Mouse (Mus musculus) MEL (cell line): Measurements from ENCODE around the gene Nox4. TPM values are rescaled to one million over a fixed set of nuclear protein-coding genes. Genes with fewer than 3 reads are reported as not detected.

Experiments used
- DNase-seq: peaks from one replicate; pipeline ENCODE4 v3.0.0; 2011; ENCODE audit warnings: low read depth, low spot score
- H3K27ac ChIP-seq: 2 replicates; pipeline ENCODE4 v1.5.1; 2012; ENCODE audit warnings: low read depth, mild to moderate bottlenecking, control low read depth, low read length, moderate library complexity; ENCODE audit not compliant: control insufficient read depth
- H3K27me3 ChIP-seq, 2 experiments: fragments of 150-350 bp in 1 of 2; sonication (generic) in 1 of 2; 2 replicates each; pipeline ENCODE4 v1.6.1; 2012; ENCODE audit warnings: low read length in 2 of 2, mild to moderate bottlenecking in 2 of 2, improper control_type of control experiment in 1 of 2, moderate library complexity in 1 of 2; ENCODE audit not compliant: insufficient read depth in 2 of 2, control insufficient read depth in 1 of 2
- H3K36me3 ChIP-seq, 2 experiments: 2 replicates each; pipeline ENCODE4 v1.6.1; 2012 to 2014; ENCODE audit warnings: low read length in 2 of 2, improper control_type of control experiment in 1 of 2, inconsistent platforms in 1 of 2, mild to moderate bottlenecking in 1 of 2; ENCODE audit not compliant: insufficient read depth in 2 of 2, control insufficient read depth in 1 of 2
- H3K4me1 ChIP-seq, 2 experiments: fragments of 150-350 bp in 1 of 2; sonication (generic) in 1 of 2; 2 replicates each; pipeline ENCODE4 v1.6.1; 2012; ENCODE audit warnings: low read length in 2 of 2, improper control_type of control experiment in 1 of 2, mild to moderate bottlenecking in 1 of 2; ENCODE audit not compliant: insufficient read depth in 2 of 2, control insufficient read depth in 1 of 2
- H3K4me3 ChIP-seq, 2 experiments: fragments of 150-350 bp in 1 of 2; sonication (generic) in 1 of 2; 2 replicates each; pipeline ENCODE4 v1.5.1; 2012; ENCODE audit warnings: low read depth in 2 of 2, low read length in 2 of 2, mild to moderate bottlenecking in 2 of 2, moderate library complexity in 2 of 2, control low read depth in 1 of 2, improper control_type of control experiment in 1 of 2; ENCODE audit not compliant: control insufficient read depth in 1 of 2, insufficient read depth in 1 of 2
- H3K79me2 ChIP-seq: 2 replicates; pipeline ENCODE4 v1.6.1; 2012; ENCODE audit warnings: mild to moderate bottlenecking, low read length, moderate library complexity; ENCODE audit not compliant: control insufficient read depth, poor library complexity, insufficient read depth
- H3K9ac ChIP-seq: 2 replicates; pipeline ENCODE4 v1.6.1; 2012; ENCODE audit warnings: low read depth, mild to moderate bottlenecking, control low read depth, low read length, moderate library complexity; ENCODE audit not compliant: control insufficient read depth, poor library complexity, severe bottlenecking
- H3K9me3 ChIP-seq: fragments of 150-350 bp; sonication (generic); replicated peaks from 2 replicates; pipeline ENCODE4 v1.6.1; 2012; ENCODE audit warnings: mild to moderate bottlenecking, low read length, improper control_type of control experiment, moderate library complexity; ENCODE audit not compliant: insufficient read depth
- BHLHE40 ChIP-seq: IDR thresholded peaks from 2 replicates; pipeline ENCODE4 v1.6.1; 2012; ENCODE audit warnings: low read depth, mild to moderate bottlenecking, inconsistent platforms, low read length, improper control_type of control experiment, borderline replicate concordance
- CHD1 ChIP-seq: IDR thresholded peaks from 2 replicates; pipeline ENCODE4 v1.6.1; 2012; ENCODE audit warnings: low read depth, mild to moderate bottlenecking, inconsistent platforms, low read length, improper control_type of control experiment
- CHD2 ChIP-seq: IDR thresholded peaks from 2 replicates; pipeline ENCODE4 v1.6.1; 2011; ENCODE audit warnings: low read length, improper control_type of control experiment
- ETS1 ChIP-seq: IDR thresholded peaks from 2 replicates; pipeline ENCODE4 v1.6.1; 2012; ENCODE audit warnings: low read depth, mild to moderate bottlenecking, inconsistent platforms, low read length, improper control_type of control experiment, moderate library complexity
- HCFC1 ChIP-seq: IDR thresholded peaks from 2 replicates; pipeline ENCODE4 v1.6.1; 2012; ENCODE audit warnings: low read depth, mild to moderate bottlenecking, inconsistent platforms, low read length, improper control_type of control experiment, moderate library complexity
- NELFE ChIP-seq: IDR thresholded peaks from 2 replicates; pipeline ENCODE4 v1.6.1; 2011; ENCODE audit warnings: low read depth, low read length, improper control_type of control experiment
- POLR2A ChIP-seq, 2 experiments: IDR thresholded peaks; 2 replicates each; pipeline ENCODE4 v1.6.1; 2011 to 2012; ENCODE audit warnings: low read length in 2 of 2, mild to moderate bottlenecking in 2 of 2, control low read depth in 1 of 2, improper control_type of control experiment in 1 of 2, low read depth in 1 of 2, moderate library complexity in 1 of 2; ENCODE audit not compliant: control insufficient read depth in 1 of 2, insufficient read depth in 1 of 2, poor library complexity in 1 of 2
- POLR2AphosphoS5 ChIP-seq: IDR thresholded peaks from 2 replicates; pipeline ENCODE4 v1.6.1; 2012; ENCODE audit warnings: low read depth, borderline replicate concordance, mild to moderate bottlenecking, inconsistent platforms, low read length, moderate library complexity, mixed read lengths
- SMC3 ChIP-seq: IDR thresholded peaks from 2 replicates; pipeline ENCODE4 v1.6.1; 2011; ENCODE audit warnings: low read depth, low read length, improper control_type of control experiment
- UBTF ChIP-seq: IDR thresholded peaks from 2 replicates; pipeline ENCODE4 v1.6.1; 2012; ENCODE audit warnings: low read depth, mild to moderate bottlenecking, inconsistent platforms, low read length, improper control_type of control experiment, moderate library complexity, borderline replicate concordance; ENCODE audit not compliant: insufficient read depth
- USF2 ChIP-seq, 2 experiments: IDR thresholded peaks; 2 replicates each; pipeline ENCODE4 v1.6.1; 2011 to 2012; ENCODE audit warnings: improper control_type of control experiment in 2 of 2, low read length in 2 of 2, borderline replicate concordance in 1 of 2, inconsistent platforms in 1 of 2, low read depth in 1 of 2, mild to moderate bottlenecking in 1 of 2; ENCODE audit not compliant: insufficient read depth in 1 of 2
- ZKSCAN1 ChIP-seq: IDR thresholded peaks from 2 replicates; pipeline ENCODE4 v1.6.1; 2012; ENCODE audit warnings: low read depth, mild to moderate bottlenecking, inconsistent platforms, low read length, improper control_type of control experiment, moderate library complexity
- polyA plus RNA-seq, 2 experiments: library from polyadenylated mRNA; stranded (reverse) in 1 of 2; unstranded in 1 of 2; fragments of >175 nt in 1 of 2; fragments of >200 nt in 1 of 2; gene quantifications; 2 replicates each; pipeline versions ENCODE4 v1.2.1 to v1.2.4; 2012; ENCODE audit warnings: low replicate concordance in 2 of 2, low read depth in 1 of 2; ENCODE audit not compliant: insufficient read length in 2 of 2, insufficient read depth in 1 of 2, missing spikeins in 1 of 2
- total RNA-seq: library from RNA; depleted of rRNA; stranded (reverse); fragments of 300-350 nt; gene quantifications from 2 replicates; pipeline ENCODE4 v1.2.3, GENCODE M21; 2012

Nox4 gene
- total and polyA plus RNA-seq, 3 experiments = not detected

GRCm38 (mm10) chr7:87367834-87368233 is 121.9 kb downstream of the Nox4 start:
- H3K4me3 ChIP-seq = no peak overlapping the region
- H3K9me3 ChIP-seq = no peaks in the 10 kb centered on the region
- no peak for DNase-seq
- no peaks in the 10 kb centered on the region for H3K79me2 ChIP-seq
- no peaks in the 10 kb centered on the region for H3K36me3 ChIP-seq
- no peaks in the 10 kb centered on the region for H3K27me3 ChIP-seq
- no peaks in the 10 kb centered on the region for H3K4me1 ChIP-seq
- TF ChIP-seq NELFE = no peak
- TF ChIP-seq SMC3 = no peak
- TF ChIP-seq UBTF = no peak
- TF ChIP-seq POLR2AphosphoS5 = no peak
- TF ChIP-seq POLR2A (IDR thresholded peaks at IDR 0.05; ENCODE audit: control insufficient read depth in 1 of 2, insufficient read depth in 1 of 2, low read depth in 1 of 2, low read length in 2 of 2, poor library complexity in 1 of 2) = no peak
- TF ChIP-seq HCFC1 = no peak
- no peak for TF ChIP-seq ZKSCAN1
- no peak overlapping the region for H3K9ac ChIP-seq
- no peak overlapping the region for H3K27ac ChIP-seq

DNA sequence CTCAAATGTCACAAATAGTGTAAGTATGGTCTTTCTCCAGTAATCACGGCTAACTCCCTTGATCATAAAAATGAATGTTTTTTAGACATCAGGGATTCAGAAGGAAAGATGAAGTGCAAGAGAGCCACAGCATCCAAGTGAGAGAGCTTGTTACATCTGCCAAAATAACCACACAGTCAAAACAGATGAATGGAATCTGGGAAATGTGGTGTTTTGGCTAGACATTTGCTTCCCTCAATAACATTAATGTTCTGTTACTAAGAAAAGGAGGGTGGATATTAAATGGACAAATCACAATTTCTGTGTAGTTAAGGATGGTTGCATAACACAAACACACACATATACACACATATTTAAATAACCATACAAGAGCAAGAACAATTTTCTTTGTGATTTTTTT is 123.2 kb downstream of the Nox4 start:
- Histone ChIP-seq H3K9ac (no peak overlapping the region), H3K4me1 (no peaks in the 10 kb centered on the region), H3K9me3 (no peaks in the 10 kb centered on the region), H3K27ac (no peak overlapping the region), H3K36me3 (no peaks in the 10 kb centered on the region), H3K79me2 (no peaks in the 10 kb centered on the region), H3K27me3 (no peaks in the 10 kb centered on the region), H3K4me3 (no peak overlapping the region)
- DNase-seq = no peak
- TF ChIP-seq BHLHE40 (no peak), CHD2 (no peak), ETS1 (no peak), CHD1 (no peak)

- Histone ChIP-seq H3K27me3 (no peaks in the 10 kb centered on the region), H3K9me3 (no peaks in the 10 kb centered on the region), H3K27ac (no peak overlapping the region), H3K36me3 (no peaks in the 10 kb centered on the region), H3K79me2 (no peaks in the 10 kb centered on the region), H3K4me1 (no peaks in the 10 kb centered on the region), H3K9ac (no peak overlapping the region), H3K4me3 (no peak overlapping the region)
- no peak for DNase-seq
- TF ChIP-seq USF2 (IDR thresholded peaks at IDR 0.05; ENCODE audit: borderline replicate concordance in 1 of 2, insufficient read depth in 1 of 2, low read depth in 1 of 2, low read length in 2 of 2) = no peak
Observed at GRCm38 (mm10) chr7:87370789-87371188, 124.9 kb downstream of the Nox4 start.
